Mouse (Mus musculus) kidney, embryonic 15.5 days (tissue): ENCODE results near the gene 4930539E08Rik. TPM values are rescaled to one million over a fixed set of nuclear protein-coding genes. Genes with fewer than 3 reads are reported as not detected.
A peak's percentile ranks its signal among the peaks of the same experiment; 100 is the strongest.

Experiments
- ATAC-seq: fragments of 200-750 bp; cut with Nextera tagmentation; replicated peaks from 2 replicates; pipeline ENCODE4 v1.8.0; 2017; ENCODE audit warnings: moderate TSS enrichment; ENCODE audit not compliant: low FRiP score
- H3K27ac ChIP-seq: fragments of 300-500 bp; sonication (generic); 2 replicates; pipeline ENCODE4 v1.5.1; 2015; ENCODE audit warnings: mild to moderate bottlenecking, inconsistent platforms
- H3K27me3 ChIP-seq: fragments of 300-500 bp; sonication (generic); 2 replicates; pipeline ENCODE4 v1.6.1; 2015; ENCODE audit warnings: inconsistent platforms
- H3K36me3 ChIP-seq: fragments of 300-500 bp; sonication (generic); 2 replicates; pipeline ENCODE4 v1.6.1; 2015; ENCODE audit warnings: inconsistent platforms
- H3K4me1 ChIP-seq: fragments of 300-500 bp; sonication (generic); 2 replicates; pipeline ENCODE4 v1.6.1; 2015; ENCODE audit warnings: inconsistent platforms
- H3K4me2 ChIP-seq: fragments of 300-500 bp; sonication (generic); 2 replicates; pipeline ENCODE4 v1.6.1; 2015; ENCODE audit warnings: moderate library complexity, mild to moderate bottlenecking, inconsistent platforms
- H3K4me3 ChIP-seq: fragments of 300-500 bp; sonication (generic); replicated peaks from 2 replicates; pipeline ENCODE4 v1.5.1; 2015; ENCODE audit warnings: mild to moderate bottlenecking, inconsistent platforms
- H3K9ac ChIP-seq: fragments of 300-500 bp; sonication (generic); 2 replicates; pipeline ENCODE4 v1.6.1; 2015; ENCODE audit warnings: mild to moderate bottlenecking, inconsistent platforms
- H3K9me3 ChIP-seq: fragments of 300-500 bp; sonication (generic); replicated peaks from 2 replicates; pipeline ENCODE4 v1.6.1; 2016; ENCODE audit warnings: inconsistent platforms
- WGBS: fragments of 180-500 bp; shearing (Covaris S2); methylation state at CpG from one replicate; pipeline ENCODE4 v1.1.7; 2015; ENCODE audit warnings: mixed read lengths; 5-methylcytosine and 5-hydroxymethylcytosine counted together
- polyA plus RNA-seq: library from polyadenylated mRNA; unstranded; fragments of >200 nt; fragmentation: Nextera tagmentation; extraction: Ambion mirVana; gene quantifications from 2 replicates; pipeline ENCODE4 v1.2.1, GENCODE M21; 2015

The 4930539E08Rik gene
- polyA plus RNA-seq, 1 experiment from 2014 or later = 0.12 TPM

DNA sequence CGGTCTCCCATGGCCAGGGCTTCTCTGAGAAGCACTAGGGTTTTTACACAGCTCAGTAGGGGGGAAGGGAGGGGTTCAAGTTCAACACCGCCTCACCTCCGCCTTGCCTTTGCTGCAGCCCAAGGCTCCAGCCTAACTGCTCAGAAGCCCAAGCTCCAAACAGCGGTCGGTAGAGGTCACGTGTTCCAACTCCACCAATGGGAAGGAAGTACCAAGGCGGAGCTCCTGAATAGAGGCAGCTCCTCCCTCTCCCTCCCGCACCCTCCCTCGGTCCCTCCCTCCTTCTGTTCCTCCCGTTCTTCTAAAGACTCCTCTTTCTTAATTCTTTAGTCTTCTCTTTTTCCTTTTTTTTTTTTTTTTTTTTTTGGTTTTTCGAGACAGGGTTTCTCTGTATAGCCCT, 27.0 kb upstream of the 4930539E08Rik start:
- Histone ChIP-seq H3K4me1 (no peaks in the 10 kb centered on the region), H3K27me3 (no peaks in the 10 kb centered on the region), H3K27ac (no peak overlapping the region), H3K4me3 (no peak overlapping the region), H3K36me3 (no peaks in the 10 kb centered on the region), H3K9ac (no peak overlapping the region), H3K4me2 (no peak overlapping the region), H3K9me3 (no peaks in the 10 kb centered on the region)
- 72% methylated on average over 10 of the region's 11 CpGs for WGBS
- ATAC-seq = no peak

DNA sequence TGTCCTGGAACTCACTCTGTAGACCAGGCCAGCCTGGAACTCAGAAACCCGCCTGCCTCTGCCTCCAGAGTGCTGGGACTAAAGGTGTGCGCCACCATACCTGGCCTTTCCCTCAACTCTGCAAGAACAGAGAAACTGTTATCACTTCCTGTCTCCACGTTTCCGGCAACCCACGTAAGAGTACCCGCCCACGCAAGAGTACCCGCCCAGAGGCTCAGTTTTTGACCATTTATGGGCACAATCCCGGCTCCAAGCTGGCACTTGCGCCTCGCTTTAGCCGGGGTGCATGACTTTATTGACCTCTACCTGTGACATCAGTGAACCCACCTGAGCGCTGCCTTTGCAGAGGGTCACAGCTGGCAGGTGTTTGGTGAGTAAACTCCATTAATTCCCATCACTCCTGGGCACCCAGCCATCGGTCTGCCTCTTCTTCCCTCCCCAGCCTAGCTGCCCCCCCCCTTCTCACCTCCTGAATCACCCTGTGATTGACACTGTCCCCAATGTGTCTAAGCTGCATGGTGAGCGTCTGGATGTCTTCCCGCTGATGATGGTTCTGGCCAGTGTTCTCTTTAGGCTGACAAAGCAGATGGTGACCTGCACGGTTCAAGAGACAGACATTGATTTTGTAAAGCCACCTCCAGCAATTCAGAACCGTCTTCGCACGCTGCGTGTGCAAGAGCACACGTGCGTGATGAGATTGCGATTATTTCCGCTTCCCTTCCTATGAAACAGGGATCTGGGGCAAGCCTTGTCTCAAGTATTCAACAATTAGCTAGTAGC, 25.8 kb upstream of the 4930539E08Rik start:
- Histone ChIP-seq H3K27me3 (no peaks in the 10 kb centered on the region), H3K9ac (no peak overlapping the region), H3K36me3 (no peaks in the 10 kb centered on the region), H3K4me2 (no peak overlapping the region), H3K4me1 (no peaks in the 10 kb centered on the region), H3K27ac (no peak overlapping the region), H3K9me3 (no peaks in the 10 kb centered on the region), H3K4me3 (no peak overlapping the region)
- 90% methylated on average over 25 of the region's 25 CpGs for WGBS
- no peak for ATAC-seq

DNA sequence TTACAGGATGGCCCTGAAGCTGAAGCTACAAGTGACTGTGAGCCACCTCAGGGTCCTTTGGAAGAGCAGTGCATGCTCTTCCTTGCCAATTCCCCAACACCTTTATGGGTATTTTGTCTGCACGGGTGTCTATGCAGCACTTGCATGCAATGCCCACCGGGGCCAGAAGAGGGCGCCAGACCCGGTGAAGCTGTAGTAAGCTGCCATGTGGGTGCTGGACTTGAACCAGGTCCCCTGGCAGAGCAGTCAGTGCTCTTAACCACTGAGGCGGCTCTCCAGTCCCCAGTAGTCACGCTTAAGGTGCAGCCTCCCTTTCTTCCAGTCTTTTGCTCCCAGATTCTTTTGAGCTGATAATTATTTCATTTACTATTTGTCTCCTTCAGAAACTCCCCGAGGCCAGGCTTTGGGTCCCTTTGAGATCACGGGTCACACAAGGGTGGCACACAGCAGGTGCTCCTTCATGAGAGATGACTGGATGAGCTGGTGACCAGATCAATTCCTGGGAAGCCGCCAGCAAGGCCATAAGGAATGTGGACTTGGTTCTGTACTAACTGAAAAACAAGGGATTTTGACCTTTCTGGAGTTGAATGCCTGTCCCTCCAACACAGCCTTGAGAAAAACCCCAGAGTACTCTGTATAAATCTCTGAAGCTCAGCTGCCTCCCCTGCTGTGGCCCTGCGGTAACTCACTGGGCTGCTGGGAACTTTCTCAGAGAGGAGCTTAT, 21.7 kb upstream of the 4930539E08Rik start:
- no peak overlapping the region for H3K4me2 ChIP-seq
- no peak overlapping the region for H3K9ac ChIP-seq
- no peaks in the 10 kb centered on the region for H3K27me3 ChIP-seq
- WGBS = 84% methylated on average over 10 of the region's 10 CpGs
- H3K4me3 ChIP-seq = no peak overlapping the region
- H3K27ac ChIP-seq = no peak overlapping the region
- ATAC-seq = no peak
- no peaks in the 10 kb centered on the region for H3K36me3 ChIP-seq
- no peaks in the 10 kb centered on the region for H3K9me3 ChIP-seq
- H3K4me1 ChIP-seq = peaks cover 8% of the 10 kb centered on the region

DNA sequence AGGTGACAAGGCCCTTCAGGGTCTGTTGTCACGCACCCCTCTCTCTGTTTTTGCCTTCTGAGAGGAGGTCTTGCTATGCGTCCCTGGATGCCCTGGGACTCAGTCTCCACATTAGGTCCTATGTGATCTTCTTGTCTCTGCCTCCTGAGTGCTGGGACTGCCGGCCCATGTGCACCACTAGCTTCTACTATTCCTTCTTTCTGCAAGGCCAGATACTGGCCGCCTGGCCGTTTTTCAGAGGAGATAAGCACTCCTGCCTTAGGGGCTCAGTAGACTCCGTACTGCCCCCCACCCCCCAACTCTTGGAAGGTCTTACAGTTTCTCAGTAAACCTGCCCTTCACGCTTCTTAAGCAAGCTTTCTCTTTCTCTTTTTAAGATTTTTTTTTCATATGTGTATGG, 21.0 kb upstream of the 4930539E08Rik start:
- H3K36me3 ChIP-seq = no peaks in the 10 kb centered on the region
- H3K4me2 ChIP-seq = no peak overlapping the region
- ATAC-seq = no peak
- H3K27ac ChIP-seq = no peak overlapping the region
- no peak overlapping the region for H3K9ac ChIP-seq
- H3K27me3 ChIP-seq = no peaks in the 10 kb centered on the region
- WGBS = 89% methylated on average over 7 of the region's 7 CpGs
- H3K4me3 ChIP-seq = no peak overlapping the region
- H3K4me1 ChIP-seq = peaks cover 15% of the 10 kb centered on the region
- no peaks in the 10 kb centered on the region for H3K9me3 ChIP-seq

DNA sequence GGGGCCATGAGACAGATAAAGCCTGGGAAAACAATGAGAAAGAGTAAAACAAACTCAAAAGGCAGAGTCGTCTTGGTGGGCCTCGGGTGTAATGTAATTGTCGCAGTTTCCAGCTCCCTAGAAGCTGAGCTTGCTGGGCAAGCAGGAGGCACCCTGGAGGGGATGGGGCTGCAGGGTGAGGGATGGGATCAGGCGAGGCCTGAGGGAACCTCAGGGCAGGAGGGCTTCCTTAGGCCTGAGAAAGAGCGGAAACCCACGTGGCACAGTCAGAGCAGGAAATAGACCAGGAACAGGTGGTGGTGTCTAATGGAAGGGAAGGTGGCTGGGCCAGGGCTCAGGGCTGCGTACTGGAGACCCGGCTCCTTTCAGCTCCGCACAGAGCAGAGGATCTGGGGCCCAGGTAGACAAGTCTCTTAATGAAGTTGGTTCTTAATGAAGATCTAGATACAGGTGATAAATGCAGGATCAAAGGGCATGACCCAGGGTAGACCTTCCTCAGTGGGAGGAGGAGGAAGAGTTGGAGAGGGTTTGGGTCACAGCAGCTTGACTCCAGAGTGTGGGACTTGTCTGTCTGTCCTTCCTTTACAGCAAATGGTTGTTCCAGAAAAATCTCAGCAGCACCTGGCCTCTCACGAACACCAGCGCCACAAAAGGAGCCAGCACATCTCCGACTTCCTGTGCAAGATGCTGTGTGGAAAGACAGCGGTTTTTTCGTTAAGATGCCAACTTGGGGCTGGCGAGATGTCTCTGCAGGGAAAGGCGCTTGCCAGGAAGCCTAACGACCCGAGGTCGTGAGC, 19.2 kb upstream of the 4930539E08Rik start:
- H3K4me1 ChIP-seq = peaks cover 30% of the 10 kb centered on the region
- H3K27me3 ChIP-seq = no peaks in the 10 kb centered on the region
- no peak overlapping the region for H3K4me2 ChIP-seq
- no peak overlapping the region for H3K4me3 ChIP-seq
- no peaks in the 10 kb centered on the region for H3K9me3 ChIP-seq
- H3K9ac ChIP-seq = no peak overlapping the region
- 64% methylated on average over 19 of the region's 19 CpGs for WGBS
- ATAC-seq = no peak
- H3K36me3 ChIP-seq = no peaks in the 10 kb centered on the region
- no peak overlapping the region for H3K27ac ChIP-seq

DNA sequence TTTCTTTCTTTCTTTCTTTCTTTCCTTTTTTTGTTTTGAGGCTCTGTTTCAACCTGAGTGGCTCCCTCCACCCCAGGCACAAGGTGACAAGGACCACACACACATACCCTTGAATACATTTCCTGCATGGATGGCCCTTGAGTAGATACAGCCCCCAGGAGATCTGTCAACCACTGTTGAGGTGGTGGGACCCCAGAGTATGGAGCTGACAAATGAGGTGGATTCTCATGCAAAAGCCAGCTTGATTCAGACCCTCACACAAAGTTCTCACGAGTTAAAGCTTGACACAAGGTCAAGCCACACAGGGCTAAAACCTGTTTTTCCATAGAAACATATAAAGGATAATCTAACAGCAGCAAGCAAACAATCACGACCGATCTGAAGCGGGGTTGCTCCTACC, 17.1 kb upstream of the 4930539E08Rik start:
- H3K4me2 ChIP-seq = no peak overlapping the region
- no peak overlapping the region for H3K9ac ChIP-seq
- WGBS = 86% methylated on average over 4 of the region's 4 CpGs
- no peak overlapping the region for H3K27ac ChIP-seq
- H3K4me3 ChIP-seq = no peak overlapping the region
- no peaks in the 10 kb centered on the region for H3K27me3 ChIP-seq
- no peaks in the 10 kb centered on the region for H3K9me3 ChIP-seq
- ATAC-seq = no peak
- peaks cover 30% of the 10 kb centered on the region for H3K4me1 ChIP-seq
- H3K36me3 ChIP-seq = no peaks in the 10 kb centered on the region

DNA sequence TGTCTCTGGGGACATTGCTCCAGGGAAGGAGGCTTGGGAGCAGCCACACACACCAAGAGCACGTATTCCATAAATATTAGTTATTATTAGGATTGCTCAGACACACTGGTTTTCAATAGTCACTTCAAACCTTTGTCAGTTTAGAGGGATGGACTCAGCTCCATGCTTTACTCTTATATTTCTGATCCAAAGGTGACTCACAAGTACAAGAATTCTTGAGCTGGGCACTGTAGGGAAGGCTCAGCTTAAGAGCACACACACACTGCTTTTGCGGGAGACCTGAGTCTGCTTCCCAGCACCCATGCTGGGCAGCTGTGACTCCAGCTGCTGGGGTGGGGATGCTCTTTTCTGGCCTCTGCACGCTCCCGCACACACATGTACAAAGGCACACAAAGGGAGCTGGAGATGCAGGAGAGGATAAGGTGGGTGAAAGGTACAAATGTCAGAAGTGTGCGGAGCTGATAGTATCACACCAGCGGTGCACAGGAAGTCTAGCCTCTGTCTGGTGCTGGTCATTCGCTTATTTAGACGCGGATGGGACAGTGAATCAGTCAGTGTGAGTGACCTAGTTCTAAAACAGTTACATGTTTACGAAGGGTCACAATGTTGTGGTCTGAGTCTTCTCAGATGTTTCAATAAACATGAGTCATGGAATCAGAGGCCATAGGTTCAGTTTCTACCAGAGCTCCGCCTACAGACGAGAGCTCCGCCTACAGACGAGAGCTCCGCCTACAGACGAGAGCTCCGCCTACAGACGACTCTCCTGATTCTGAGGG, 16.5 kb upstream of the 4930539E08Rik start:
- Histone ChIP-seq H3K9ac (no peak overlapping the region), H3K4me1 (peaks cover 30% of the 10 kb centered on the region), H3K27ac (peak overlapping the region; percentile 95), H3K36me3 (no peaks in the 10 kb centered on the region), H3K4me3 (no peak overlapping the region), H3K27me3 (no peaks in the 10 kb centered on the region), H3K4me2 (no peak overlapping the region), H3K9me3 (no peaks in the 10 kb centered on the region)
- no peak for ATAC-seq
- WGBS = 75% methylated on average over 18 of the region's 18 CpGs

DNA sequence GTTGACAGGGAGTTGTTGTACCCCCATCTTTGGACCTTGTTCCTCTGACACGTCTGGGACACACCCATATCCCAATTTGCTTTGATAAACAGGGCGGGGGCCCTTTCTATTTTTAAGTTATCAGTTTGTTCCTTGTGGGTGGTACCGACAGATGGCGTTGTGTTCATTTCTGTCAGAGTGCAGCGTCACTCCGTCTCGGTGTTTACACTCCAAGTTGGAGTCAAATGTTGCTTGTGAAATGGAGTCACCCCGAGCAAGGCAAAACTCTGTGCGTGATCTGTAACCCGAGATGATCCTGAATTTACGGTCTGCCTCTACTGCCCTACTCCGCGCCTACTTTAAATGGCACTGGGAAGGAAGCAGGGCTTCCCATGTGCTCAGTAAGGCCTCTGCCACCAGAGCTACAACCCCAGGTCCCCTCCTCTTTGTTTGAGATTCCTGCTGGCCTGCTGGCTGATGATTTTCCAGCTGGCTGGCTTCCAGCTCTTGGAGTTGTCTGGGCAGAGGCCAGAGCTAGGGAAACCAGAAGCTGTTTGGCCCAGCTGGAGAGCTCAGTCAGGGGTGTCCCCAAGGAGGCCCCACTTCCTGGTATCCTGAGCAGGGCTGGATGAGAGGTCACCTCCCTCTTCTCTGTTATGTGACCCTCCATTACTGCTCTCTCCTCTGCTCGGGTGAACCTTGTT, 15.4 kb upstream of the 4930539E08Rik start:
- Histone ChIP-seq H3K9me3 (no peaks in the 10 kb centered on the region), H3K4me3 (peak overlapping the region; percentile 13), H3K4me1 (peaks cover 40% of the 10 kb centered on the region), H3K36me3 (no peaks in the 10 kb centered on the region), H3K27ac (peak overlapping the region; percentile 95), H3K9ac (peak overlapping the region; percentile 31; the same call in 1 of the 2 replicates), H3K27me3 (no peaks in the 10 kb centered on the region), H3K4me2 (peak overlapping the region; percentile 47)
- ATAC-seq = peak; percentile 95
- 3% methylated on average over 14 of the region's 14 CpGs for WGBS

DNA sequence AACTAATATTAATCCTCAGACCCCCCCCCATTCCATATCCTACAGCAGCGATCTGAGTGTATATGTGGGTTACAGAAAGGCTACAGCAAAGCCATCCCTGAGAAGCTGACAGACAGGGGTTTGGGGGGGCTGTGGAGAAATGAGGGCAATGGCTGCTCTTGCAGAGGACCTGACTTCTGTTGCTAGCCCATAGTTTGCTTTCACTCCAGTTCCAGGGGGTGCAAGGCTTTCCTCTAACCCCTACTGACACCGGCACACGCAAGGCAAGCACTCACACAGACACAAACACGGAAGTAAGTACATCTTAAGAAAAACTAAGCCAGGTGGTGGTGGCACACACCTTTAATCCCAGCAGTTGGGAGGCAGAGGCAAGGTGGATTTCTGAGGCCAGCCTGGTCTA, 14.2 kb upstream of the 4930539E08Rik start:
- WGBS = 92% methylated on average over 4 of the region's 4 CpGs
- H3K4me3 ChIP-seq = no peak overlapping the region
- H3K27me3 ChIP-seq = no peaks in the 10 kb centered on the region
- H3K4me2 ChIP-seq = no peak overlapping the region
- peak overlapping the region; percentile 95 for H3K27ac ChIP-seq
- no peak for ATAC-seq
- H3K36me3 ChIP-seq = no peaks in the 10 kb centered on the region
- no peak overlapping the region for H3K9ac ChIP-seq
- no peaks in the 10 kb centered on the region for H3K9me3 ChIP-seq
- H3K4me1 ChIP-seq = peaks cover 42% of the 10 kb centered on the region

DNA sequence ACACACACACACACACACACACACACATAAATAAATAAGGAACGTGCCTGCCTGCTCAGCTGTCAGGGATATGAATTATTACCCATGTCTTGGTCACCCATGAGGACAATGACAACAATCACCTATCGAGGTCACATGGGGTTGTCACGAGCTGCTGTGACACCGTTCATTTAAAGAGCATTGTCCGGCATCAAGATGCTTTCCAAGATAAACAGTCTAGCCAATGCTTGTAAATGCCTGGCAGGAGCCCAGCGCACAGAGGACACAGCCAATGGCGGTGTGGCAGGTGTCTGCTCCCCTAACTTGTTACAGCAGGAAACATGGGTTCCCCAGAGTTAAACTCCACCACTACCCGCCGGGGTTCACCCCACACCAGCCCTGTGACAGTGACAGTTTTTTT, 12.9 kb upstream of the 4930539E08Rik start:
- ATAC-seq = no peak
- H3K4me2 ChIP-seq = no peak overlapping the region
- no peaks in the 10 kb centered on the region for H3K27me3 ChIP-seq
- H3K36me3 ChIP-seq = no peaks in the 10 kb centered on the region
- no peak overlapping the region for H3K9ac ChIP-seq
- H3K9me3 ChIP-seq = no peaks in the 10 kb centered on the region
- H3K4me3 ChIP-seq = no peak overlapping the region
- WGBS = 74% methylated on average over 9 of the region's 9 CpGs
- H3K4me1 ChIP-seq = peaks cover 47% of the 10 kb centered on the region
- no peak overlapping the region for H3K27ac ChIP-seq
